Comparison of ENCODE assay signal across 23 mouse cellular contexts in genomic region chr5:136049926-136050325, GRCm38 (mm10). TPM values are rescaled to one million over a fixed set of nuclear protein-coding genes. Genes with fewer than 3 reads are reported as not detected.
DNase-seq lines count a peak whose midpoint lies in the region; ATAC-seq and TF ChIP-seq lines count a peak whose summit lies in the region.
"Had no signal": no experiment of that assay in that cellular context is flagged by ENCODE, and none has a peak within 500 bp of the region (broad histone marks: within the 10 kb centered on the region; RNA-seq: fewer than 3 reads in every experiment).

No protein-coding gene starts in this region.

- WGBS in kidney, adult 2 months, result 43% methylated on average over 6 of the region's 6 CpGs

- H3K4me3 ChIP-seq in kidney, adult 2 months (ENCODE audit: insufficient read depth, low read depth, low read length), result no peak overlapping the region
- H3K4me3 ChIP-seq: heart, embryonic 10.5 days; hindbrain, embryonic 12.5 days; midbrain, embryonic 10.5 days had no signal

- no peak overlapping the region for H3K27ac ChIP-seq in kidney, adult 2 months (ENCODE audit: insufficient read depth, low read depth, low read length)
- H3K27ac ChIP-seq: heart, embryonic 10.5 days; hindbrain, embryonic 12.5 days; midbrain, embryonic 10.5 days had no signal

- peaks cover 3% of the 10 kb centered on the region; the same call in 1 of the 2 replicates for H3K4me1 ChIP-seq in kidney, adult 2 months (ENCODE audit: control insufficient read depth, insufficient read depth, low read length)

- ATAC-seq in Patski, result peak; percentile 22
- ATAC-seq: forebrain, embryonic 16.5 days; inflammation-experienced regulatory T-cells, adult 6 months had no signal

- TF ChIP-seq POLR2A in kidney, adult 2 months (IDR thresholded peaks at IDR 0.05; ENCODE audit: low read depth, low read length), result no peak

- in situ Hi-C loops in Patski (cut with MboI; ENCODE audit: low pct_unique_long_range_greater_than_20kb), result loop anchor here (5.0 kb wide), 2 partner anchors 68 to 148 kb away; partner anchors contain the start of gene Zp3

- intact Hi-C loops in left cerebral cortex, postnatal 36 days (cut with DNase I), result no loop called here

- H3K36me3 ChIP-seq in kidney, adult 2 months (ENCODE audit: control insufficient read depth, insufficient read depth, low read length), result no peaks in the 10 kb centered on the region
- H3K36me3 ChIP-seq: heart, embryonic 10.5 days; hindbrain, embryonic 12.5 days; midbrain, embryonic 10.5 days had no signal

- H3K27me3 ChIP-seq in kidney, adult 2 months (replicated peaks; ENCODE audit: control insufficient read depth, insufficient read depth, low read length), result no peaks in the 10 kb centered on the region
- no peaks in the 10 kb centered on the region for H3K27me3 ChIP-seq in Patski
- H3K27me3 ChIP-seq: hindbrain, embryonic 12.5 days had no signal

- TF ChIP-seq CTCF in kidney, adult 2 months (conservative IDR thresholded peaks at IDR 0.05; ENCODE audit: insufficient read depth, insufficient read length, low read depth, low read length), result no peak
- TF ChIP-seq CTCF in Patski (IDR thresholded peaks at IDR 0.05), result no peak

- CTCF ChIA-PET in Patski (lab: Charles Lee), result interaction anchor here (2.0 to 4.9 kb wide), 3 partner anchors 11 to 68 kb away, joined by 5 to 35 read pairs (median 16); no protein-coding TSS in a partner anchor

- peak; percentile 18 to 30 for DNase-seq in adrenal gland, postnatal 36 days
- no peak for DNase-seq in adrenal gland, postnatal 10 days
- peak; percentile 36 for DNase-seq in kidney, adult 2 months
- DNase-seq in kidney, adult 8-10 months, result no peak
- peak; percentile 59 for DNase-seq in 3134 (ENCODE audit: extremely low read depth, insufficient read length, low spot score)
- peak; percentile 98 for DNase-seq in Patski (ENCODE audit: low read depth, low spot score)
- no peak for DNase-seq in left cerebral cortex, postnatal 36 days (ENCODE audit: low spot score in 2 of 2)
- no peak for DNase-seq in spleen, postnatal 10 days (ENCODE audit: low spot score in 2 of 2)
- DNase-seq: B cell, adult 2 months; cerebellum, postnatal 10 days; heart, postnatal 10 days; kidney, postnatal 25 days; layer of hippocampus, adult 9-11 months; lung, adult 18-20 months; lung, postnatal 36 days; right cerebral cortex, postnatal 4 days; thymus, postnatal 25 days had no signal

- POLR2A ChIA-PET in Patski (lab: Charles Lee), result interaction anchor here (2.1 kb wide), 1 partner anchor 31 kb away, joined by 4 read pairs; no protein-coding TSS in a partner anchor

RNA-seq across cellular contexts. Expression of gene Upk3bl, which starts 4.4 kb away (rescaled TPM):
- not detected for total RNA-seq in adrenal gland, postnatal 36 days (2021)
- total RNA-seq in adrenal gland, postnatal 10 days (2021), result under 1 TPM; 0.39 to 0.45 TPM
- polyA plus RNA-seq in kidney, adult 2 months (2012; rRNA removed), result 0.52 and 0.96 TPM in 2 replicates
- 5.7 TPM for polyA plus RNA-seq in Patski (2021)
- not detected for total RNA-seq in left cerebral cortex, postnatal 36 days (2021)
- total RNA-seq: heart, postnatal 10 days had no signal
- polyA plus RNA-seq: forebrain, embryonic 16.5 days; inflammation-experienced regulatory T-cells, adult 6 months had no signal

RNA-seq across cellular contexts. Expression of gene Upk3b, which starts 11.6 kb away (rescaled TPM):
- total RNA-seq in adrenal gland, postnatal 36 days (2021), result 1 to 10 TPM; 5.3 to 6.8 TPM
- total RNA-seq in adrenal gland, postnatal 10 days (2021), result 10 to 100 TPM; 13.2 to 14.6 TPM
- polyA plus RNA-seq in kidney, adult 2 months (2012; rRNA removed), result 7.7 and 8.1 TPM in 2 replicates
- 0.95 TPM for polyA plus RNA-seq in Patski (2021)
- not detected for total RNA-seq in left cerebral cortex, postnatal 36 days (2021)
- total RNA-seq: left cerebral cortex, adult 8-10 months had no signal
- polyA plus RNA-seq: forebrain, embryonic 16.5 days; midbrain, embryonic 10.5 days had no signal

RNA-seq across cellular contexts. Expression of gene Rasa4, which starts 33.8 kb away (rescaled TPM):
- total RNA-seq in adrenal gland, postnatal 36 days (2021), result 10 to 100 TPM; 11.2 to 11.9 TPM
- 10 to 100 TPM in 1 of 2 experiments, 1 to 10 TPM in 1; 8.4 to 13.7 TPM for total RNA-seq in adrenal gland, postnatal 10 days (2021)
- polyA plus RNA-seq in kidney, adult 2 months (2012; rRNA removed), result 7.6 and 9.1 TPM in 2 replicates
- polyA plus RNA-seq in Patski (2021), result 8.7 TPM
- 1 to 10 TPM; 3.8 to 7.0 TPM for total RNA-seq in left cerebral cortex, postnatal 36 days (2021)

RNA-seq across cellular contexts. Expression of gene Dtx2, which starts 55.3 kb away (rescaled TPM):
- total RNA-seq in adrenal gland, postnatal 36 days (2021), result 10 to 100 TPM; 13.3 to 17.1 TPM
- 10 to 100 TPM; 16.6 to 19.2 TPM for total RNA-seq in adrenal gland, postnatal 10 days (2021)
- polyA plus RNA-seq in kidney, adult 2 months (2012; rRNA removed), result 16.3 and 16.7 TPM in 2 replicates
- polyA plus RNA-seq in Patski (2021), result 22.2 TPM
- total RNA-seq in left cerebral cortex, postnatal 36 days (2021), result 1 to 10 TPM; 7.7 to 8.4 TPM

Comparison
In these comparisons a context has a peak if more than half of its experiments do, and no peak if none do; other contexts are left out.
1. DNase-seq: peak in adrenal gland, postnatal 36 days (2 of 2), kidney, adult 2 months (single experiment), 3134 (single experiment) and Patski (single experiment); none in adrenal gland, postnatal 10 days (single experiment), kidney, adult 8-10 months (0 of 2), left cerebral cortex, postnatal 36 days (0 of 2) and spleen, postnatal 10 days (0 of 2).
2. RNA of gene Upk3b, which starts 11.6 kb away (total RNA-seq): 13.2 to 14.6 TPM in adrenal gland, postnatal 10 days and 5.3 to 6.8 TPM in adrenal gland, postnatal 36 days; not detected in left cerebral cortex, postnatal 36 days; every median in the first group is over 4 times any median in the second.